Comparison of ENCODE assay signal across 16 mouse cellular contexts in the genomic region with DNA sequence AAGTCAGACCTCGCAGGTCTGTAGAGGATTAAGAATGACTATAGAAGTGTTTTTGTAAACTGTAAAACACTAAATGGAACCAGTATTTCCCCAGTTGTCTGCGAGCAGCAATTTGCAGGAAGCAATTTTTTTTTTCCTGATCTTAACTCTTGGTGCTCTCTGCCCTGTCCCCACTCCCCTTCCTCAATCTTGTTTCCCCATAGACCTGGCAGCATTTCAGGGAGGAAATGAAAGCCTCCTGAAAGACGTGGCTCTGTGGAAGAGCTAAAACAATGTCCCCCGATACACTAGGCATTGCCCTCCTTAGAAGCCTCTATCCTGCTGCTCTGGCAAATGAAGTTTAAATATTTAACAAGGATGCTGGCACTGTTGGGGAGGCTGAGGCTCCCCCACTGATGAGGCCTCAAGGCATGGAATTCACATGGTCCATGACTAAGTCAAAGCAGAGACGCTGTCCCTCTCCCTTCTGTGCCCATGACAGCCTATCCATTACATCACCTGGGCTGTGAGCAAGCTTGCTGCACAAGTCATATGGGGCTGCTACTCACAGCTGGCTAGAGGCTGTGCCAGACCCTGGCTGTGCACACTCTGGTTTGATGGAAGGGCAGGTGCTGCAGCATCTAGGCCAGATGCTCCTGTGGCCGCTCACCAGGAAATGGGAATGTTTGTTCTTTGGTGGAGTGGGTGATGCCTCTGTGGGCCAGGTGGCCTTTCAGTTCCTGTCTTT. TPM values are rescaled to one million over a fixed set of nuclear protein-coding genes. Genes with fewer than 3 reads are reported as not detected.
DNase-seq lines count a peak whose midpoint lies in the region; ATAC-seq and TF ChIP-seq lines count a peak whose summit lies in the region.
"Had no signal": no experiment of that assay in that cellular context is flagged by ENCODE, and none has a peak within 500 bp of the region (broad histone marks: within the 10 kb centered on the region; RNA-seq: fewer than 3 reads in every experiment).

No protein-coding gene starts in this region.

- ATAC-seq in hindbrain, embryonic 14.5 days (ENCODE audit: low FRiP score) = peak; percentile 72
- no peak for ATAC-seq in hindbrain, embryonic 11.5 days (ENCODE audit: low FRiP score)
- peak; percentile 54 for ATAC-seq in Patski
- no peak; the same call in 1 of the 2 replicates for ATAC-seq in embryonic facial prominence, embryonic 13.5 days (ENCODE audit: insufficient number of reproducible peaks, insufficient read depth, low FRiP score, low TSS enrichment, low read depth)
- peak; percentile 63 for ATAC-seq in megakaryocyte progenitor cell, adult 5-6 weeks (replicated peaks; ENCODE audit: poor library complexity)
- ATAC-seq: CD4-positive, CD25-positive, alpha-beta regulatory T cell, adult 4 months had no signal

- no peak overlapping the region for H3K4me3 ChIP-seq in hindbrain, embryonic 14.5 days (replicated peaks; ENCODE audit: low read length)
- H3K4me3 ChIP-seq in hindbrain, embryonic 11.5 days (ENCODE audit: low read depth, low read length) = no peak overlapping the region
- no peak overlapping the region for H3K4me3 ChIP-seq in embryonic facial prominence, embryonic 13.5 days
- H3K4me3 ChIP-seq: neural tube, embryonic 12.5 days had no signal

- POLR2A ChIA-PET in Patski (lab: Charles Lee) = interaction anchor here (0.6 kb wide), 1 partner anchor 18 kb away, joined by 3 read pairs; no protein-coding TSS in a partner anchor

- no peak overlapping the region for H3K27ac ChIP-seq in hindbrain, embryonic 14.5 days
- H3K27ac ChIP-seq in hindbrain, embryonic 11.5 days (ENCODE audit: low read depth, low read length) = no peak overlapping the region
- peak overlapping the region; percentile 41 for H3K27ac ChIP-seq in embryonic facial prominence, embryonic 13.5 days
- H3K27ac ChIP-seq: liver, embryonic 14.5 days; neural tube, embryonic 12.5 days; stomach, postnatal 0 days had no signal

- H3K36me3 ChIP-seq in hindbrain, embryonic 14.5 days (replicated peaks; ENCODE audit: control insufficient read depth, insufficient read depth) = no peaks in the 10 kb centered on the region
- no peaks in the 10 kb centered on the region for H3K36me3 ChIP-seq in hindbrain, embryonic 11.5 days (ENCODE audit: control insufficient read depth, insufficient read depth, low read length)
- no peaks in the 10 kb centered on the region for H3K36me3 ChIP-seq in embryonic facial prominence, embryonic 13.5 days
- H3K36me3 ChIP-seq: neural tube, embryonic 12.5 days had no signal

- DNase-seq in hindbrain, embryonic 14.5 days (ENCODE audit: low spot score) = peak; percentile 52
- DNase-seq in hindbrain, embryonic 11.5 days (ENCODE audit: low spot score) = no peak
- no peak for DNase-seq in Patski (ENCODE audit: low read depth, low spot score)
- no peak for DNase-seq in ovary, postnatal 14 days (ENCODE audit: low spot score)
- DNase-seq in layer of hippocampus, adult 9-11 months = no peak
- DNase-seq in layer of hippocampus, adult 18-20 months (ENCODE audit: low spot score in 2 of 2) = no peak
- DNase-seq: cerebellum, adult 9-10 months; gastrocnemius, postnatal 36 days; kidney, adult 18-20 months; lung, postnatal 4 days had no signal

- H3K4me2 ChIP-seq in hindbrain, embryonic 14.5 days (replicated peaks) = no peak overlapping the region
- H3K4me2 ChIP-seq in hindbrain, embryonic 11.5 days (replicated peaks; ENCODE audit: low read depth, low read length) = no peak overlapping the region
- no peak overlapping the region for H3K4me2 ChIP-seq in embryonic facial prominence, embryonic 13.5 days
- H3K4me2 ChIP-seq: neural tube, embryonic 12.5 days had no signal

- no peak overlapping the region for H3K9ac ChIP-seq in hindbrain, embryonic 14.5 days
- no peak overlapping the region for H3K9ac ChIP-seq in hindbrain, embryonic 11.5 days (ENCODE audit: low read depth, low read length)
- no peak overlapping the region for H3K9ac ChIP-seq in embryonic facial prominence, embryonic 13.5 days
- H3K9ac ChIP-seq: liver, embryonic 14.5 days; neural tube, embryonic 12.5 days had no signal

- H3K27me3 ChIP-seq in hindbrain, embryonic 14.5 days (ENCODE audit: control insufficient read depth, insufficient read depth, low read length) = no peaks in the 10 kb centered on the region
- H3K27me3 ChIP-seq in hindbrain, embryonic 11.5 days (ENCODE audit: control insufficient read depth, insufficient read depth, low read length) = no peaks in the 10 kb centered on the region
- peaks cover 19% of the 10 kb centered on the region for H3K27me3 ChIP-seq in Patski
- H3K27me3 ChIP-seq in embryonic facial prominence, embryonic 13.5 days = no peaks in the 10 kb centered on the region; the same call in 1 of the 2 replicates
- H3K27me3 ChIP-seq: neural tube, embryonic 12.5 days had no signal

- in situ Hi-C loops in Patski (cut with MboI; ENCODE audit: low pct_unique_long_range_greater_than_20kb) = no loop called here

- H3K4me1 ChIP-seq in hindbrain, embryonic 14.5 days (replicated peaks; ENCODE audit: control insufficient read depth, insufficient read depth, low read length) = peaks cover 4% of the 10 kb centered on the region; the same call in 1 of the 2 replicates
- no peaks in the 10 kb centered on the region for H3K4me1 ChIP-seq in hindbrain, embryonic 11.5 days (replicated peaks; ENCODE audit: control insufficient read depth, insufficient read depth, low read length)
- H3K4me1 ChIP-seq in embryonic facial prominence, embryonic 13.5 days = peaks cover 13% of the 10 kb centered on the region
- H3K4me1 ChIP-seq: neural tube, embryonic 12.5 days had no signal

- no peaks in the 10 kb centered on the region for H3K9me3 ChIP-seq in hindbrain, embryonic 14.5 days (ENCODE audit: control insufficient read depth, low read length)
- H3K9me3 ChIP-seq in hindbrain, embryonic 11.5 days (ENCODE audit: control insufficient read depth, low read length) = no peaks in the 10 kb centered on the region
- H3K9me3 ChIP-seq in embryonic facial prominence, embryonic 13.5 days = peaks cover 3% of the 10 kb centered on the region; the same call in 1 of the 2 replicates
- H3K9me3 ChIP-seq: neural tube, embryonic 12.5 days had no signal

- CTCF ChIA-PET in Patski (lab: Charles Lee) = no interaction called here

- WGBS in hindbrain, embryonic 14.5 days = 55% methylated on average over 6 of the region's 6 CpGs
- WGBS in hindbrain, embryonic 11.5 days = 65% methylated on average over 6 of the region's 6 CpGs
- 29% methylated on average over 6 of the region's 6 CpGs for WGBS in embryonic facial prominence, embryonic 13.5 days

- TF ChIP-seq CTCF in Patski (IDR thresholded peaks at IDR 0.05) = no peak

RNA-seq across cellular contexts. Expression of a gene that starts 43.8 kb away (rescaled TPM):
- polyA plus RNA-seq in hindbrain, embryonic 14.5 days (2014; fragmentation: Nextera tagmentation; extraction: Ambion mirVana) = 4.9 and 5.2 TPM in 2 replicates
- 5.6 and 6.4 TPM in 2 replicates for polyA plus RNA-seq in hindbrain, embryonic 11.5 days (2014; fragmentation: Nextera tagmentation; extraction: Ambion mirVana)
- polyA plus RNA-seq in Patski (2021) = 33.9 TPM
- polyA plus RNA-seq in embryonic facial prominence, embryonic 13.5 days (2015; fragmentation: Nextera tagmentation; extraction: Ambion mirVana) = 6.1 TPM in 2 replicates
- 31.7 and 35.7 TPM in 2 replicates for total RNA-seq in megakaryocyte progenitor cell, adult 5-6 weeks (2015)
- 13.8 and 15.7 TPM in 2 replicates for total RNA-seq in megakaryocyte progenitor cell, adult 5-6 weeks (2017)
- total RNA-seq in layer of hippocampus, adult 18-20 months (2021) = 10 to 100 TPM; 14.1 to 15.6 TPM

Comparison
In these comparisons a context has a peak if more than half of its experiments do, and no peak if none do; other contexts are left out.
1. ATAC-seq: peak in hindbrain, embryonic 14.5 days (single experiment), Patski (single experiment) and megakaryocyte progenitor cell, adult 5-6 weeks (single experiment); none in hindbrain, embryonic 11.5 days (single experiment) and embryonic facial prominence, embryonic 13.5 days (single experiment).